Mouse (Mus musculus): ENCODE measurements around the gene Olfr1079. TPM values are rescaled to one million over a fixed set of nuclear protein-coding genes. Genes with fewer than 3 reads are reported as not detected.

Gene Olfr1079
- polyA plus RNA-seq (2012; fragmentation: generic; extraction: Trizol): not detected

DNA sequence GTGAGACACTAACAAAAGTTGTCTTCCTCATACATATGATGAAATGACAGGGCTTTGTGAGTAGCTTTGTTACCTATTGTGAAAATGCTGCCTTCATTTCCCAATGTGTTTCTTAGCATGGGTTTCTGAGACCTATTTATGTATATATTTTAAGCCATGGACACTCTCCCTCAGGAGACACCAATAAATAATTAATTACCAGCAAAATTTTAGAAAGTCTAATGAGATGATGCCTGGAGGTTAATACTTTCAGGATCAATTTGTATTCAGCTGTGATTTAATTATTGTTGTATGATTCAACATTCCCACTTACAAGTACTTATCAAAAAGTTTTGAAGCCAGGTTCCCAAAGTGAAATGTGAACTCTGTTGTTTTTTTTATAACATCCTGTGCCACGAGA, at the start of gene Olfr1079:
TSS of gene Olfr1079 (minus strand) at position 101 of the 400 bp plus-strand sequence.

DNA sequence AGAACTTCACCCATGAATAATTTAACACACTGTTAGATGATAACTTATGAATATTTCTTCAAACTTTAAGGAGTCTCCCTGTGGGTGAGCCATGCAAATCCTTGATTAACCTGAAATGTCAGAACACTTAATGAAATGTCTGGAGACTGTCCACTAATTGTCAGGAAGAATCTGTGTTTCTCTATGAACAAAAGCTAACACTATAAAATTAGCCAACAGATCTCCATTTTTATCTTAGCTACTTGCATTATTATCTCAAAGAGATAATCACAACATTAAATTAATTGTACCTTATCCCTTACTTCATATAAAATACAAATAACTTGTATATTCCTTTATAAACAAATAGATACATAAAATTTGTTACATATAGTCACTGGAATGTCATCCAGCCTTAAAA, 15.9 kb upstream of the Olfr1079 start, which contains the start of gene Olfr1080:
TSS of gene Olfr1080 (minus strand) at position 101 of the 400 bp plus-strand sequence.

DNA sequence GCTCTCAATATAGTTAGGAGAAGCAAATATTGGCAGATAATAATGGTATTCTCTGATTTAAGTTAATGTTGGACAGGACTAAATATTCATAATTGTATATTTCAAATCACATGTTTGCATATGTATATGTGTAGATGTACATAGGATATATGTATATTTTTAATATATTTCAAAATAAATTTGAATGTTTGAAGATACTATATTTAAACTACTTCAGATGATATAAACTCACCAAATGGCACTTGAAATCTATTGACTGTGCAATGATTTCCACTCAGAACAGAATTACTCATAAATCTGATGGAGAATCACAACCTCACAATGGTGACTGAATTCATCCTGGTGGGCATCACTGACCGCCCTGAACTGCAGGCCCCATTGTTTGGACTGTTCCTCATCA, 34.1 kb downstream of the Olfr1079 start, which contains the start of gene Olfr1076:
TSS of gene Olfr1076 (plus strand) at position 301 of the 400 bp plus-strand sequence.

DNA sequence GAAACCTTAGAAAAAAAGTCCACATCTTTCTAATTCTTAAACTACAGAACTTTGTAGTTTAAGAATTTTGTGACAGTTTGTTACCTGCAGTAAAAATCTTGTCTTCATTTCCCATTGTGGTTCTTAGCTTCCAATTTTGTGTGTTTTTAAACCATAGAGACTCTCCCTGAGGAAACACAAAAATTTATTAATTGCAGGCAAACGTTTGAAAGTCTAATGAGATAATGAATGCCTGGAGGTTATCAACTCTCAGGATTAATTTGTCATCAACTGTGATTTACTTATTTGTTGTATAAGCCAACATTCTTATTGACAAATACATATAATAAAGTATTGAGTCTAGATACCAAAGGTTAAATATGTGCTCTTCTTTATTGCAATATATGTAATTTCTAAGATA, 55.0 kb downstream of the Olfr1079 start, which contains the start of gene Olfr228:
TSS of gene Olfr228 (minus strand) at position 101 of the 400 bp plus-strand sequence.

Other genes starting within 250 kb of the Olfr1079 start
- gene Olfr1053, start 227.2 kb downstream of the Olfr1079 start, polyA plus RNA-seq (2012; fragmentation: generic; extraction: Trizol): not detected
- not detected for gene Olfr1054, start 207.0 kb downstream of the Olfr1079 start, polyA plus RNA-seq (2012; fragmentation: generic; extraction: Trizol)
- gene Olfr1055, start 192.2 kb downstream of the Olfr1079 start, polyA plus RNA-seq (2012; fragmentation: generic; extraction: Trizol): not detected
- not detected for gene Olfr1056, start 180.0 kb downstream of the Olfr1079 start, polyA plus RNA-seq (2012; fragmentation: generic; extraction: Trizol)
- not detected for gene Olfr1057, start 164.1 kb downstream of the Olfr1079 start, polyA plus RNA-seq (2012; fragmentation: generic; extraction: Trizol)
- not detected for gene Olfr1058, start 153.9 kb downstream of the Olfr1079 start, polyA plus RNA-seq (2012; fragmentation: generic; extraction: Trizol)
- not detected for gene Olfr1061, start 128.4 kb downstream of the Olfr1079 start, polyA plus RNA-seq (2012; fragmentation: generic; extraction: Trizol)
- not detected for gene Olfr1062, start 115.7 kb downstream of the Olfr1079 start, polyA plus RNA-seq (2012; fragmentation: generic; extraction: Trizol)
- not detected for gene Olfr1065, start 91.9 kb downstream of the Olfr1079 start, polyA plus RNA-seq (2012; fragmentation: generic; extraction: Trizol)
- gene Olfr1066, start 86.2 kb downstream of the Olfr1079 start, polyA plus RNA-seq (2012; fragmentation: generic; extraction: Trizol): not detected
- gene Olfr228, start 55.1 kb downstream of the Olfr1079 start, polyA plus RNA-seq (2012; fragmentation: generic; extraction: Trizol): not detected
- not detected for gene Olfr1076, start 34.0 kb downstream of the Olfr1079 start, polyA plus RNA-seq (2012; fragmentation: generic; extraction: Trizol)
- gene Olfr1080, start 15.8 kb upstream of the Olfr1079 start, polyA plus RNA-seq (2012; fragmentation: generic; extraction: Trizol): not detected
- gene Olfr1082, start 56.5 kb upstream of the Olfr1079 start, polyA plus RNA-seq (2012; fragmentation: generic; extraction: Trizol): not detected
- not detected for gene Olfr1084, start 97.2 kb upstream of the Olfr1079 start, polyA plus RNA-seq (2012; fragmentation: generic; extraction: Trizol)
- gene Olfr1085, start 119.5 kb upstream of the Olfr1079 start, polyA plus RNA-seq (2012; fragmentation: generic; extraction: Trizol): not detected
- not detected for gene Olfr1086, start 137.6 kb upstream of the Olfr1079 start, polyA plus RNA-seq (2012; fragmentation: generic; extraction: Trizol)
- not detected for gene Olfr1087, start 155.9 kb upstream of the Olfr1079 start, polyA plus RNA-seq (2012; fragmentation: generic; extraction: Trizol)
- not detected for gene Olfr1089, start 191.2 kb upstream of the Olfr1079 start, polyA plus RNA-seq (2012; fragmentation: generic; extraction: Trizol)
- gene Olfr1090, start 216.5 kb upstream of the Olfr1079 start, polyA plus RNA-seq (2012; fragmentation: generic; extraction: Trizol): not detected
- gene Olfr1093, start 240.0 kb upstream of the Olfr1079 start, polyA plus RNA-seq (2012; fragmentation: generic; extraction: Trizol): not detected

Data from C3H10T1/2 (cell line).